ENCODE assay signal across 8 mouse cellular contexts in the genomic region with DNA sequence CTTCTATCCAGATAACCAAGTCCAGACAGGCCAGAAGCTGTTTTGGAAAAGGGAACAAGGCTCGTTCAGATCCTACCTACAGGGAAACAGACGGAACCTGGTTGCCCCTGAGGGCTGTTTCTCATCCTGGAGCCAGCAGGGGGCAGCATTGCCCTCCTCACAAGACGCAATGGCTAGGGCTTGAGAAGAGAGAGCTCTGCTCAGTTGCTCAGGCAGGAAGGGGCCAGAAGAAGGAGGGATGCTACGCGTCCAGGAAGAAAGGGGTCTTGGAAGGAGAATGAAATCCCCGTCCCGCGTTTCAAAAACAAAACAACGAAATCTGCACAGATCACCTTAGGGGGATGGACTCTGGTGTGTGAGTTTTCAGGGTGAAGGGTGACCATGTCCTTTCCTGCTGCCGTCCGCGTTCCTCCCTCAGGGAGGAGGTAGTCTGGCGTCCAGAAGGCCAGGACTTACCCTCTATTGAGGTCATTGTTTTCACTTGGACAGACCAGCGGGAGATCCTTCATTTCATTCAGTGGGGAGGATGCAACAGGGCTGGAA. TPM values are rescaled to one million over a fixed set of nuclear protein-coding genes. Genes with fewer than 3 reads are reported as not detected.
DNase-seq lines count a peak whose midpoint lies in the region; ATAC-seq and TF ChIP-seq lines count a peak whose summit lies in the region.

No protein-coding gene starts in this region.

- 0 out of 2 replicates have a peak overlapping the region, but pooled peaks have one; percentile 5 for H3K4me2 ChIP-seq in forebrain, embryonic 11.5 days (ENCODE audit: low read depth, low read length, severe bottlenecking)
- peak overlapping the region; percentile 9; the same call in 1 of the 2 replicates for H3K4me2 ChIP-seq in heart, embryonic 15.5 days
- H3K4me2 ChIP-seq in liver, embryonic 14.5 days (ENCODE audit: low read depth) = no peak overlapping the region
- peak overlapping the region; percentile 25 for H3K4me2 ChIP-seq in neural tube, embryonic 13.5 days

- peak; percentile 96 for TF ChIP-seq CTCF in liver, embryonic 14.5 days (IDR thresholded peaks at IDR 0.05; ENCODE audit: low read depth)

- peak; percentile 77 to 86 for DNase-seq in CD8-positive naive resting alpha-beta T cell, adult 2 months (ENCODE audit: low read depth in 2 of 2, low spot score in 2 of 2)
- peak; percentile 87 for DNase-seq in c-Kit-positive CD71-negative TER-119-negative erythroid progenitor cells, embryonic 14.5 days (ENCODE audit: low read depth)
- peak; percentile 94 for DNase-seq in forebrain, embryonic 11.5 days (ENCODE audit: low spot score)
- peak; percentile 83 for DNase-seq in kidney, postnatal 14 days
- DNase-seq in liver, embryonic 14.5 days (ENCODE audit: low read depth in 3 of 3, low spot score in 3 of 3) = peak; percentile 54 to 56 (median 54)
- DNase-seq in telencephalon, adult 2 months (ENCODE audit: low read depth, low spot score) = peak; percentile 66

- no peaks in the 10 kb centered on the region for H3K36me3 ChIP-seq in forebrain, embryonic 11.5 days (ENCODE audit: control insufficient read depth, insufficient read depth, low read length)
- no peaks in the 10 kb centered on the region for H3K36me3 ChIP-seq in heart, embryonic 15.5 days
- H3K36me3 ChIP-seq in liver, embryonic 14.5 days (replicated peaks; ENCODE audit: control insufficient read depth, insufficient read depth, low read depth) = no peaks in the 10 kb centered on the region
- no peaks in the 10 kb centered on the region for H3K36me3 ChIP-seq in neural tube, embryonic 13.5 days

- peak; percentile 82 for ATAC-seq in forebrain, embryonic 11.5 days (replicated peaks; ENCODE audit: low FRiP score)
- ATAC-seq in heart, embryonic 15.5 days (replicated peaks; ENCODE audit: insufficient number of reproducible peaks, insufficient read depth, low FRiP score, low read depth) = peak; percentile 47; the same call in 1 of the 2 replicates
- peak; percentile 58; the same call in 1 of the 2 replicates for ATAC-seq in liver, embryonic 14.5 days (ENCODE audit: insufficient read depth)
- peak; percentile 75; the same call in 1 of the 2 replicates for ATAC-seq in neural tube, embryonic 13.5 days (ENCODE audit: low read depth)

- H3K4me3 ChIP-seq in forebrain, embryonic 11.5 days (ENCODE audit: low read depth, low read length) = no peak overlapping the region
- no peak overlapping the region for H3K4me3 ChIP-seq in heart, embryonic 15.5 days
- no peak overlapping the region for H3K4me3 ChIP-seq in liver, embryonic 14.5 days (ENCODE audit: insufficient read depth in 1 of 2, low read depth in 2 of 2, low read length in 2 of 2)
- H3K4me3 ChIP-seq in neural tube, embryonic 13.5 days = no peak overlapping the region

- H3K9me3 ChIP-seq in forebrain, embryonic 11.5 days (ENCODE audit: control insufficient read depth, low read length) = no peaks in the 10 kb centered on the region
- H3K9me3 ChIP-seq in heart, embryonic 15.5 days (replicated peaks) = no peaks in the 10 kb centered on the region
- H3K9me3 ChIP-seq in liver, embryonic 14.5 days (ENCODE audit: control insufficient read depth, low read length) = no peaks in the 10 kb centered on the region
- no peaks in the 10 kb centered on the region for H3K9me3 ChIP-seq in neural tube, embryonic 13.5 days

- no peak for TF ChIP-seq EP300 in liver, embryonic 14.5 days (IDR thresholded peaks at IDR 0.05; ENCODE audit: low read depth)

- 21% methylated on average over 14 of the region's 14 CpGs for WGBS in forebrain, embryonic 11.5 days
- 26% methylated on average over 14 of the region's 14 CpGs for WGBS in heart, embryonic 15.5 days
- 27% methylated on average over 14 of the region's 14 CpGs for WGBS in liver, embryonic 14.5 days (ENCODE audit: insufficient replicate concordance)
- WGBS in neural tube, embryonic 13.5 days = 24% methylated on average over 14 of the region's 14 CpGs

- H3K9ac ChIP-seq in forebrain, embryonic 11.5 days (ENCODE audit: low read length) = no peak overlapping the region; the same call in 1 of the 2 replicates
- no peak overlapping the region for H3K9ac ChIP-seq in heart, embryonic 15.5 days
- no peak overlapping the region for H3K9ac ChIP-seq in liver, embryonic 14.5 days (replicated peaks)
- 0 out of 2 replicates have a peak overlapping the region, but pooled peaks have one; percentile 35 for H3K9ac ChIP-seq in neural tube, embryonic 13.5 days

- 0 out of 2 replicates have a peak, but pooled peaks cover 2% of the 10 kb centered on the region for H3K4me1 ChIP-seq in forebrain, embryonic 11.5 days (replicated peaks; ENCODE audit: control insufficient read depth, insufficient read depth, low read length)
- H3K4me1 ChIP-seq in heart, embryonic 15.5 days (replicated peaks) = no peaks in the 10 kb centered on the region; the same call in 1 of the 2 replicates
- 0 out of 4 replicates have a peak, but pooled peaks cover 0 to 1% of the 10 kb centered on the region in 2 experiments for H3K4me1 ChIP-seq in liver, embryonic 14.5 days (replicated peaks; ENCODE audit: control insufficient read depth in 2 of 2, insufficient read depth in 2 of 2, low read length in 1 of 2)
- H3K4me1 ChIP-seq in neural tube, embryonic 13.5 days (replicated peaks) = 0 out of 2 replicates have a peak, but pooled peaks cover 3% of the 10 kb centered on the region

- H3K27me3 ChIP-seq in forebrain, embryonic 11.5 days (ENCODE audit: control insufficient read depth, insufficient read depth, low read length) = no peaks in the 10 kb centered on the region
- no peaks in the 10 kb centered on the region for H3K27me3 ChIP-seq in heart, embryonic 15.5 days
- no peaks in the 10 kb centered on the region for H3K27me3 ChIP-seq in liver, embryonic 14.5 days (ENCODE audit: control insufficient read depth, insufficient read depth, low read length)
- no peaks in the 10 kb centered on the region for H3K27me3 ChIP-seq in neural tube, embryonic 13.5 days

- H3K27ac ChIP-seq in forebrain, embryonic 11.5 days (ENCODE audit: low read depth, low read length) = no peak overlapping the region
- H3K27ac ChIP-seq in heart, embryonic 15.5 days = no peak overlapping the region
- H3K27ac ChIP-seq in liver, embryonic 14.5 days = no peak overlapping the region
- no peak overlapping the region for H3K27ac ChIP-seq in neural tube, embryonic 13.5 days (replicated peaks)

RNA-seq across cellular contexts. Expression of a gene that starts 25.1 kb away (rescaled TPM):
- not detected in 2 replicates for polyA plus RNA-seq in forebrain, embryonic 11.5 days (2014; fragmentation: Nextera tagmentation; extraction: Ambion mirVana)
- 0.25 and 2.0 TPM in 2 replicates for polyA plus RNA-seq in heart, embryonic 15.5 days (2015; fragmentation: Nextera tagmentation; extraction: Ambion mirVana)
- polyA plus RNA-seq in liver, embryonic 14.5 days (2012; rRNA removed) = 14.2 and 19.6 TPM in 2 replicates
- polyA plus RNA-seq in liver, embryonic 14.5 days (2014; fragmentation: Nextera tagmentation; extraction: Ambion mirVana) = 30.5 and 33.3 TPM in 2 replicates
- polyA plus RNA-seq in neural tube, embryonic 13.5 days (2015; fragmentation: Nextera tagmentation; extraction: Ambion mirVana) = not detected in 2 replicates
